Mouse (Mus musculus) limb, embryonic 11.5 days (tissue): Measurements from ENCODE around the gene Zfp385b. TPM values are rescaled to one million over a fixed set of nuclear protein-coding genes. Genes with fewer than 3 reads are reported as not detected.

ENCODE experiments used
- ATAC-seq: fragments of 200-750 bp; cut with Nextera tagmentation; 2 replicates; pipeline ENCODE4 v1.8.0; 2017; ENCODE audit warnings: low read depth; ENCODE audit not compliant: insufficient number of reproducible peaks, low FRiP score, low TSS enrichment
- DNase-seq: peaks from one replicate; pipeline ENCODE4 v3.0.0-alpha.2; 2015; ENCODE audit warnings: low spot score
- H3K27ac ChIP-seq: fragments of 300-500 bp; sonication (generic); replicated peaks from 2 replicates; pipeline ENCODE4 v1.5.1; 2014; ENCODE audit warnings: low read depth, mild to moderate bottlenecking, low read length
- H3K27me3 ChIP-seq: fragments of 300-500 bp; sonication (generic); 2 replicates; pipeline ENCODE4 v1.6.1; 2014; ENCODE audit warnings: mild to moderate bottlenecking, low read length, mixed read lengths; ENCODE audit not compliant: control insufficient read depth, insufficient read depth
- H3K36me3 ChIP-seq: fragments of 300-500 bp; sonication (generic); 2 replicates; pipeline ENCODE4 v1.6.1; 2014; ENCODE audit warnings: mild to moderate bottlenecking, low read length, moderate library complexity, mixed read lengths; ENCODE audit not compliant: control insufficient read depth, insufficient read depth
- H3K4me1 ChIP-seq: fragments of 300-500 bp; sonication (generic); 2 replicates; pipeline ENCODE4 v1.6.1; 2014; ENCODE audit warnings: low read length, mixed read lengths; ENCODE audit not compliant: control insufficient read depth, insufficient read depth
- H3K4me2 ChIP-seq: fragments of 300-500 bp; sonication (generic); 2 replicates; pipeline ENCODE4 v1.6.1; 2014; ENCODE audit warnings: low read depth, mild to moderate bottlenecking, moderate library complexity; ENCODE audit not compliant: severe bottlenecking
- H3K4me3 ChIP-seq: fragments of 300-500 bp; sonication (generic); 2 replicates; pipeline ENCODE4 v1.5.1; 2014; ENCODE audit warnings: low read depth, low read length
- H3K9ac ChIP-seq: fragments of 300-500 bp; sonication (generic); 2 replicates; pipeline ENCODE4 v1.6.1; 2014; ENCODE audit warnings: mild to moderate bottlenecking, low read length
- H3K9me3 ChIP-seq: fragments of 300-500 bp; sonication (generic); 2 replicates; pipeline ENCODE4 v1.6.1; 2016; ENCODE audit warnings: low read length; ENCODE audit not compliant: control insufficient read depth
- WGBS: fragments of 180-500 bp; shearing (Covaris S2); extraction: QIAGEN DNeasy Blood & Tissue Kit; methylation state at CpG from one replicate; pipeline ENCODE4 v1.1.7; 2014; 5-methylcytosine and 5-hydroxymethylcytosine counted together
- polyA plus RNA-seq: library from polyadenylated mRNA; unstranded; fragments of >200 nt; fragmentation: Nextera tagmentation; extraction: Ambion mirVana; gene quantifications from 2 replicates; pipeline ENCODE4 v1.2.1, GENCODE M21; 2014

The Zfp385b gene
- polyA plus RNA-seq, 1 experiment from 2014 or later: 0.64 TPM

GRCm38 (mm10) chr2:77627622-77628231 lies 191.7 kb downstream of the Zfp385b start:
- ATAC-seq: no peak
- no peak overlapping the region for H3K27ac ChIP-seq
- WGBS: 70% methylated on average over 3 of the region's 3 CpGs

GRCm38 (mm10) chr2:77618686-77619085 lies 200.8 kb downstream of the Zfp385b start:
- WGBS: 88% methylated on average over 4 of the region's 4 CpGs
- ATAC-seq: no peak
- no peak overlapping the region for H3K27ac ChIP-seq

More at GRCm38 (mm10) chr2:77627622-77628231, 191.7 kb downstream of the Zfp385b start:
- no peak for DNase-seq
- Histone ChIP-seq H3K27me3 (no peaks in the 10 kb centered on the region), H3K4me1 (no peaks in the 10 kb centered on the region), H3K36me3 (no peaks in the 10 kb centered on the region), H3K9ac (no peak overlapping the region), H3K4me3 (no peak overlapping the region), H3K4me2 (no peak overlapping the region), H3K9me3 (no peaks in the 10 kb centered on the region)

GRCm38 (mm10) chr2:77610303-77610991 lies 209.0 kb downstream of the Zfp385b start:
- Histone ChIP-seq H3K36me3 (no peaks in the 10 kb centered on the region), H3K27ac (no peak overlapping the region), H3K4me2 (no peak overlapping the region), H3K4me1 (no peaks in the 10 kb centered on the region), H3K9me3 (no peaks in the 10 kb centered on the region), H3K27me3 (no peaks in the 10 kb centered on the region), H3K4me3 (no peak overlapping the region), H3K9ac (no peak overlapping the region)
- DNase-seq: peak; percentile 2
- ATAC-seq: no peak
- WGBS: 84% methylated on average over 7 of the region's 7 CpGs

More at GRCm38 (mm10) chr2:77618686-77619085, 200.8 kb downstream of the Zfp385b start:
- Histone ChIP-seq H3K4me3 (no peak overlapping the region), H3K27me3 (no peaks in the 10 kb centered on the region), H3K9ac (no peak overlapping the region), H3K4me1 (no peaks in the 10 kb centered on the region), H3K9me3 (no peaks in the 10 kb centered on the region), H3K4me2 (no peak overlapping the region), H3K36me3 (no peaks in the 10 kb centered on the region)
- DNase-seq: no peak

DNA sequence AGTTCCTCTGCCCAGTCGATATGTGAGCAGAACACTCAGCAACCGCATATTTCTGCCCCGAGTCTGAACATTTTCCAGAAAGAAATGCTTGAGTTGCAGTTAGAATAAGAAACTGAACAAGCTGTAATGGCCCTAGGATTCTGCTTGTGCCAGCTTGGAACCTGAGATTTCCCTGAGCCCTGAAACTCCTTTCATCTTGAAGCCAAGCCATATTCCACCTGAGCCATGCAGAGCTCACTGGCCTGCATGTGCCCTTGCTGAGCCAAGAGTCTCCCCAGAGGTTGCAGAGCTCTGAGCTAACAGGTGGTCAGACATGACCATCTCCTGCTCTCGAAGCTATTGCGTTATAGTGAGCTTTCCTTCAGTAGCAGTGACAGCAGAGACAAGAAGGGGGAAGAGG lies 210.0 kb downstream of the Zfp385b start:
- H3K9me3 ChIP-seq: no peaks in the 10 kb centered on the region
- no peaks in the 10 kb centered on the region for H3K36me3 ChIP-seq
- H3K4me2 ChIP-seq: no peak overlapping the region
- no peak overlapping the region for H3K27ac ChIP-seq
- no peaks in the 10 kb centered on the region for H3K4me1 ChIP-seq
- WGBS: 92% methylated on average over 5 of the region's 5 CpGs
- ATAC-seq (no peak), DNase-seq (no peak)
- no peaks in the 10 kb centered on the region for H3K27me3 ChIP-seq
- no peak overlapping the region for H3K9ac ChIP-seq
- no peak overlapping the region for H3K4me3 ChIP-seq

DNA sequence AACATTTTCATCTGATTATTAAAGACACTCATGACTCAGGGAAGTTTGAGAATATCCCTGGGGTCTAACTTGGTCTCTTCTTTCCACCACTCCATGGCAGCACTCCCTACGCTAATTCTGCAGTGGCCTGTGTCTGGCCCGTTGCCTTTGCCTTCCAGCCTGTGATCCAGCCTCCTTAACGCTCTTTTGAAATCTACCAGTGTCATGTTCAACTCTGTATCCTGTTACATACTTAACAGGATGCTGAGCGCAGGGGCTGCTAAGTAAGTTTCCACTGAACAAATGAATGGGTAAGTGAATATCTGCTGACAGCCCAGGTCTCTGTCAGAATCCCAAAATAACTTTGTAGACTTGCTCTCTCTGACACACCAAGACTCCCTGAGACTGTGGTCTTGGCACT lies 210.8 kb downstream of the Zfp385b start:
- Histone ChIP-seq H3K4me2 (no peak overlapping the region), H3K9ac (no peak overlapping the region), H3K4me3 (no peak overlapping the region), H3K4me1 (no peaks in the 10 kb centered on the region), H3K27ac (no peak overlapping the region), H3K36me3 (no peaks in the 10 kb centered on the region), H3K27me3 (no peaks in the 10 kb centered on the region), H3K9me3 (no peaks in the 10 kb centered on the region)
- 68% methylated on average over 4 of the region's 4 CpGs for WGBS
- no peak for ATAC-seq
- no peak for DNase-seq

DNA sequence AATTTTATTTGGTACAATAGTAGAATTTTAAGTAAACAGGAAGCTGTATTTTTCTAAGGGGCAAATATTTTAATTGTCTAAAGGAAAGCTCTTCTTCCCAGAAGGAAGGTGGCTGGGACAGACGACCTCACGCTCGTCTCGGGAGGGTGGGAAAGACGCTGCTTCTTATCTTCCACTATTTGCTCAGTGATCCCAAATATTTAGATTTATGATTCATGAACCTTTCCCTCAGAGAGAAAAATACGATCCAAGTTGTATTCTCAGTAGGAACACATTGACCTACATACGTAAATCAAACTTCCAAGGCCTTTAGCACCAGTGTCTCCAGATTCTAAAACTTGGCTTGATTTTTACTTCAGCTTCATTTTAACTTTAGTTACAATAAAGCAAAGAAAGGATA lies 226.0 kb downstream of the Zfp385b start:
- ATAC-seq: no peak

GRCm38 (mm10) chr2:77592525-77592924 lies 226.9 kb downstream of the Zfp385b start:
- no peak for ATAC-seq
- no peaks in the 10 kb centered on the region for H3K36me3 ChIP-seq
- 90% methylated on average over 6 of the region's 6 CpGs for WGBS

More for the DNA sequence above, 226.0 kb downstream of the Zfp385b start:
- WGBS: 76% methylated on average over 7 of the region's 7 CpGs
- no peaks in the 10 kb centered on the region for H3K27me3 ChIP-seq
- no peak for DNase-seq
- no peaks in the 10 kb centered on the region for H3K9me3 ChIP-seq
- H3K4me2 ChIP-seq: no peak overlapping the region
- H3K4me1 ChIP-seq: no peaks in the 10 kb centered on the region
- H3K36me3 ChIP-seq: no peaks in the 10 kb centered on the region
- no peak overlapping the region for H3K27ac ChIP-seq
- H3K4me3 ChIP-seq: no peak overlapping the region
- no peak overlapping the region for H3K9ac ChIP-seq

DNA sequence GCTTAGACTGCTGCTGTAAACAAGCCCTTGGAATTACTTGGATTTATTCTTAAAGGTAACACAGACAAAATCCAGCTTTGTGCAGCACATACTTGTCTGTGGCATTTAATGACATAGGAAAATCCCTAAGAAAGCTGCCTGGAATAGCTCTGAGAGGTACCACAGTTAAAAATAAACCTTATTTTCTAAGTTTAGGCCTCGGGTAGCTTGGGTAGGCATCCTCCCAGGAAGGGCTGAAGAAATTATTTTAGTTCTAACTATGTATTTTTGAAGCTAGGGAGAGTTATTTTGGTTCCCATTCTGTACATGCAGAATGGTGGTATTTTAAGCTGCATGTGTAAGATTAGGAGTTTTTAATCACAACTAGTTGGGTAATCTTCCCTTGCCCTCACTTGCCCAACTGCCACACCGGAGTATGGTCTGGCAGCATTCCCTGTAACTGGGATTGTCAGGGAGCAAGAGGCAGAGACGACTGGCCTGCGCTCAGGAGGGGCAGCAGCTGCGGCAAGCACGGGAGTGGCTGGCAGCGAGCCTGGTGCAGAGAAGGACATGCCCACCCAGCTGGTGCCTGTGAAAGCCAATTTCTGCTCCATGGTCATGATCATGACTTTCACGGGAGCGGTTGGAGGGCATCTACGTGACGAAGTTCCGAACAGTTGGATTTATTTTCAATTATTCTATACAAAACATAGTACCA lies 230.1 kb downstream of the Zfp385b start:
- Histone ChIP-seq H3K27me3 (no peaks in the 10 kb centered on the region), H3K27ac (no peak overlapping the region), H3K4me2 (no peak overlapping the region), H3K9ac (no peak overlapping the region), H3K4me1 (no peaks in the 10 kb centered on the region), H3K4me3 (no peak overlapping the region), H3K9me3 (no peaks in the 10 kb centered on the region), H3K36me3 (no peaks in the 10 kb centered on the region)
- DNase-seq (no peak), ATAC-seq (no peak)
- 86% methylated on average over 12 of the region's 12 CpGs for WGBS

More at GRCm38 (mm10) chr2:77592525-77592924, 226.9 kb downstream of the Zfp385b start:
- Histone ChIP-seq H3K9ac (no peak overlapping the region), H3K27me3 (no peaks in the 10 kb centered on the region), H3K4me1 (no peaks in the 10 kb centered on the region), H3K4me2 (no peak overlapping the region), H3K9me3 (no peaks in the 10 kb centered on the region), H3K27ac (no peak overlapping the region), H3K4me3 (no peak overlapping the region)
- no peak for DNase-seq
